Mouse (Mus musculus) 3T3-L1 (cell line): ENCODE data around the gene Ctf1.
"Not testable (repeated sequence)": the region's sequence is repeated elsewhere in the genome, so short reads cannot be mapped to it uniquely, and the experiment has no call there.

ENCODE experiments used
- DNase-seq: peaks from one replicate; pipeline ENCODE4 v3.0.0-alpha.2; 2015; ENCODE audit warnings: low read depth, low spot score

Gene Ctf1

GRCm38 (mm10) chr7:127732066-127732465 is 19.5 kb downstream of the Ctf1 start, which contains the start of gene Ctf2:
Gene Ctf2, minus strand, starts transcription at chr7:127732166.
- not testable (repeated sequence) for DNase-seq

- DNase-seq: peak; percentile 84
Measured at GRCm38 (mm10) chr7:127744366-127745045, 32.0 kb downstream of the Ctf1 start, which contains the start of gene Fbxl19. Gene Fbxl19, plus strand, starts transcription at chr7:127744543.

GRCm38 (mm10) chr7:127745251-127745651 is 32.7 kb downstream of the Ctf1 start:
- DNase-seq: peak; percentile 97

- peak; percentile 98 for DNase-seq
Measured at GRCm38 (mm10) chr7:127745652-127746493, 33.3 kb downstream of the Ctf1 start.

- no peak for DNase-seq
Measured at GRCm38 (mm10) chr7:127746494-127747491, 34.3 kb downstream of the Ctf1 start.

GRCm38 (mm10) chr7:127747559-127748234 is 35.2 kb downstream of the Ctf1 start:
- no peak for DNase-seq

- no peak for DNase-seq
Measured at GRCm38 (mm10) chr7:127748235-127748560, 35.7 kb downstream of the Ctf1 start.

- no peak for DNase-seq
Measured at GRCm38 (mm10) chr7:127750131-127751127, 37.9 kb downstream of the Ctf1 start.

- DNase-seq: no peak
Measured at GRCm38 (mm10) chr7:127751619-127752018, 39.1 kb downstream of the Ctf1 start.

- no peak for DNase-seq
Measured at GRCm38 (mm10) chr7:127752069-127752468, 39.5 kb downstream of the Ctf1 start.

GRCm38 (mm10) chr7:127753158-127753557 is 40.6 kb downstream of the Ctf1 start:
- DNase-seq: peak; percentile 30

- DNase-seq: no peak
Measured at GRCm38 (mm10) chr7:127753741-127754140, 41.2 kb downstream of the Ctf1 start.

GRCm38 (mm10) chr7:127759716-127760115 is 47.2 kb downstream of the Ctf1 start:
- DNase-seq: no peak

- DNase-seq: no peak
Measured at GRCm38 (mm10) chr7:127760478-127760877, 47.9 kb downstream of the Ctf1 start.

- DNase-seq: peak; percentile 80
Measured at GRCm38 (mm10) chr7:127761026-127761425, 48.5 kb downstream of the Ctf1 start.

GRCm38 (mm10) chr7:127763642-127764041 is 51.1 kb downstream of the Ctf1 start:
- DNase-seq: no peak

- DNase-seq: no peak
Measured at GRCm38 (mm10) chr7:127765756-127766155, 53.2 kb downstream of the Ctf1 start.

- no peak for DNase-seq
Measured at GRCm38 (mm10) chr7:127766851-127767609, 54.5 kb downstream of the Ctf1 start.
